In the genomic region with DNA sequence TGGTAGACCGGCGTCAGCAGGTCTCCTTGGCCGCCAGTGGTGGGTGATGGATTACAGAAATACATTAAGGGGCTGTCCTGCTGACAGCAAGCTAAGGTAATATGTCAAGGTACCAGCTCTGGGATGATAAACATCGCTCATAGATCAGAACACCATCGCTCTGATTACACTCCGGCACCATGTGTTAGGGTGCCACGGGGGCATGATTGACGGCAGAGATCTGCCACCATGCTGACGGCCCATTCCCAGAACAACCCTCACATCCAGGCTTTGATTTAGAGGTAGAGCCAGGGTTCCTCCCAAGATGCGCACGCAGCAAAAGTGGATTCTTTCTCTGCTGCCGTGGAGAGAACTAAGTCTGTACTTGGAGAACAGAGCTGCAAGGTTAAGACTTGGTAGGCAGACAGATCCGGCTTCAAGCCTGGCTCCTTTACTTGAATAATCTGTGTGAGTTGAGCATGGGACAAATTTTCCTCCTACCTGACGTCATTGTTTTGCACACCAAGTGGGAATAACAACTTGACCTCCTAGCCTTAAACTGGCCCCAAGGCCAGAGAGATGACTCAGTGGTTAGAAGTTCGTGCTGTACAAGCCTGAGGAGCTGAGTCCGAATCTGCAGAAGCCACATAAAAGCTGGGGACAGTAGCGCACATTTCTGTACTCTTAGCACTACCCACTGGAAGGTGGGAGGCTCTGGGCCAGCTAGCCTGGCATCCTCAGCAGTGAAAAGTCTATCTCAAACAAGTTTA, we compare ENCODE assay signal across 23 mouse cellular contexts.
DNase-seq lines count a peak whose midpoint lies in the region; ATAC-seq lines count a peak whose summit lies in the region.
"Had no signal": no experiment of that assay in that cellular context is flagged by ENCODE, and none has a peak within 500 bp of the region (broad histone marks: within the 10 kb centered on the region; RNA-seq: fewer than 3 reads in every experiment).

No protein-coding gene starts in this region.

- ATAC-seq in granulocyte monocyte progenitor cell, adult 5-6 weeks (replicated peaks; ENCODE audit: poor library complexity, severe bottlenecking), result no peak
- ATAC-seq in inflammation-experienced regulatory T-cells, adult 6 months, result no peak
- ATAC-seq: forebrain, embryonic 13.5 days; intestine, embryonic 15.5 days; midbrain, embryonic 15.5 days had no signal

- DNase-seq in adrenal gland, adult 2 months, result peak; percentile 75
- no peak for DNase-seq in adrenal gland, postnatal 25 days
- DNase-seq in ovary, adult 18-20 months (ENCODE audit: low spot score), result peak; percentile 14
- DNase-seq in ovary, postnatal 36 days (ENCODE audit: low spot score), result no peak
- peak; percentile 63 for DNase-seq in mesoderm, embryonic 11.5 days (ENCODE audit: low read depth, low spot score)
- DNase-seq: cerebellum, adult 11-12 months; cerebellum, adult 9-11 months; gastrocnemius, postnatal 36 days; heart, adult 2 months; heart, postnatal 10 days; kidney, adult 9 months; kidney, postnatal 14 days; layer of hippocampus, adult 9-11 months; liver, embryonic 13.5 days; lung, adult 18-20 months; lung, postnatal 14 days; thymus, adult 18-20 months; thymus, postnatal 25 days had no signal

Comparison
In these comparisons a context has a peak if more than half of its experiments do, and no peak if none do; other contexts are left out.
1. DNase-seq: peak in adrenal gland, adult 2 months (single experiment), ovary, adult 18-20 months (single experiment) and mesoderm, embryonic 11.5 days (single experiment); none in adrenal gland, postnatal 25 days (single experiment) and ovary, postnatal 36 days (single experiment).